Mouse (Mus musculus) olfactory bulb, adult 2 months (tissue): Measurements from ENCODE around the gene F5.

Source experiments
- CTCF ChIP-seq: fragments of 200-500 bp; IDR thresholded peaks from 2 replicates; pipeline ENCODE4 v1.5.1; 2012; ENCODE audit warnings: low read depth, mild to moderate bottlenecking, low read length, moderate library complexity; ENCODE audit not compliant: insufficient read depth
- POLR2A ChIP-seq: fragments of 200-500 bp; IDR thresholded peaks from 2 replicates; pipeline ENCODE4 v1.6.1; 2012; ENCODE audit warnings: mild to moderate bottlenecking, low read depth, low read length, moderate library complexity; ENCODE audit not compliant: insufficient read depth

DNA sequence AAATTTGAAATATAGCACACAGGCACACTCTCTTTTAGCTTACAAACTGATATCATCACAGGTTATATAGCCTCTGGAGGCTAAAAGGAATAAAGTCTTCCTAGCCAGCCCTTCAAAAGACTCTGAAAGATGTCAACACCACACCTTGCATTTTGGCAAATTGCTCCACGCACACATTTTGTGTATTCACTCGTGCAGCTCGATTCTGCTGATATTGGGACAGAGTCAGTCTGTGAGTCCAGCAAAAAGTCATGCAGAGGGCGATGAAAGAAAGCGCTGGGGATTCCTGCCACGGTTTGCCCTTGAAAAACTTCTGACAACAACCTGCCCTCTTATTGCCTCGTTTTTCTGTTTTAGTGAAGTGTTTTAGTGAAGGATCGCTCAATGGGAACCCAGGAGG lies 95.8 kb downstream of the F5 start:
- TF ChIP-seq POLR2A (no peak), CTCF (no peak)
